In the genomic region with DNA sequence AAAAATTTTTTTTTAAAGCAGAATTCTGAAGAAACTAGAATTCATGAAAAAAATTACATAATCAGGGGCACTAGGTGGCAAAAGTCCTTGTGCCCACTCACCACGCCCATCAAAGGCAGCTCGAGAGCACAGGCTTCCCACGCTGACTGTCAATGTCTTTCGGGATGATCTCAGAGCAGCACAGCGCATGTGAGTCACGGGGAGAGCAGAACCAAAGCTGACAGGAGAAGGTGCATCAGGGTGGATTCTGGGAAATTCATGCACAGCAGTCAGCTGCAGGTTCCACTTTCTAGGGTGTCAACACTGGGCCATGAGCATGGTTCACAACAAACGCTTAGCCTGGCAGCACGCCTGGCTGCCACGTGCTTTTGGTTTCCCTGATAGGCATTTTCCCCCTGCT, we compare ENCODE assay signal across 15 mouse cellular contexts.
DNase-seq lines count a peak whose midpoint lies in the region; ATAC-seq and TF ChIP-seq lines count a peak whose summit lies in the region.
"Had no signal": no experiment of that assay in that cellular context is flagged by ENCODE, and none has a peak within 500 bp of the region (broad histone marks: within the 10 kb centered on the region; RNA-seq: fewer than 3 reads in every experiment).

No protein-coding gene starts in this region.

- H3K9ac ChIP-seq in heart, postnatal 0 days (replicated peaks; ENCODE audit: low read depth, low read length), result no peak overlapping the region
- H3K9ac ChIP-seq: neural tube, embryonic 12.5 days had no signal

- H3K4me2 ChIP-seq in heart, postnatal 0 days (ENCODE audit: low read depth, low read length), result no peak overlapping the region
- H3K4me2 ChIP-seq: neural tube, embryonic 12.5 days had no signal

- WGBS in heart, postnatal 0 days, result 63% methylated on average over 9 of the region's 9 CpGs
- 83% methylated on average over 9 of the region's 9 CpGs for WGBS in cerebellum, adult 2 months

- H3K27me3 ChIP-seq in heart, postnatal 0 days (ENCODE audit: control insufficient read depth, insufficient read depth, low read length), result no peaks in the 10 kb centered on the region
- H3K27me3 ChIP-seq in cerebellum, adult 2 months (ENCODE audit: control insufficient read depth, insufficient read depth, low read length), result no peaks in the 10 kb centered on the region
- H3K27me3 ChIP-seq: neural tube, embryonic 12.5 days had no signal

- no peak overlapping the region for H3K4me3 ChIP-seq in heart, postnatal 0 days (ENCODE audit: low read depth, low read length)
- H3K4me3 ChIP-seq in cortical plate, adult 2 months (ENCODE audit: insufficient read depth, low read length), result no peak overlapping the region
- no peak overlapping the region for H3K4me3 ChIP-seq in cerebellum, adult 2 months (replicated peaks; ENCODE audit: insufficient read depth, low read depth, low read length)
- H3K4me3 ChIP-seq: heart, adult 2 months; neural tube, embryonic 12.5 days had no signal

- H3K27ac ChIP-seq in heart, postnatal 0 days (ENCODE audit: low read depth), result no peak overlapping the region
- H3K27ac ChIP-seq in cortical plate, adult 2 months (ENCODE audit: insufficient read depth, low read length), result 0 out of 2 replicates have a peak overlapping the region, but pooled peaks have one; percentile 11
- no peak overlapping the region for H3K27ac ChIP-seq in cerebellum, adult 2 months (ENCODE audit: insufficient read depth, low read length)
- H3K27ac ChIP-seq: heart, adult 2 months; macrophage; neural tube, embryonic 12.5 days had no signal

- intact Hi-C loops in heart, postnatal 10 days (cut with DNase I), result no loop called here
- intact Hi-C loops in left cerebral cortex, postnatal 14 days (cut with DNase I), result no loop called here

- no peaks in the 10 kb centered on the region for H3K36me3 ChIP-seq in heart, postnatal 0 days (replicated peaks; ENCODE audit: control insufficient read depth, insufficient read depth, low read length)
- H3K36me3 ChIP-seq: neural tube, embryonic 12.5 days had no signal

- peak; percentile 36 for DNase-seq in heart, postnatal 0 days (ENCODE audit: low spot score)
- DNase-seq in heart, postnatal 10 days, result no peak
- DNase-seq in adrenal gland, postnatal 14 days, result peak; percentile 53
- peak; percentile 58 to 66 for DNase-seq in left cerebral cortex, postnatal 14 days (ENCODE audit: low spot score in 2 of 2)
- DNase-seq in retina, embryonic 14.5 days (ENCODE audit: low spot score), result no peak
- no peak for DNase-seq in cerebellum, adult 2 months
- DNase-seq: cerebellum, adult 9-11 months; heart, adult 2 months; kidney, postnatal 14 days; lung, adult 18-20 months; retina, postnatal 1 day had no signal

- no peaks in the 10 kb centered on the region for H3K9me3 ChIP-seq in heart, postnatal 0 days (replicated peaks; ENCODE audit: control insufficient read depth, low read length)
- H3K9me3 ChIP-seq: neural tube, embryonic 12.5 days had no signal

- TF ChIP-seq EP300 in heart, postnatal 0 days (IDR thresholded peaks at IDR 0.05; ENCODE audit: low read depth), result no peak

- TF ChIP-seq CTCF in heart, postnatal 0 days (IDR thresholded peaks at IDR 0.05; ENCODE audit: low read depth), result no peak
- TF ChIP-seq CTCF in cortical plate, adult 2 months (IDR thresholded peaks at IDR 0.05; ENCODE audit: extremely low read depth, insufficient read depth, low read length), result no peak
- no peak for TF ChIP-seq CTCF in cerebellum, adult 2 months (IDR thresholded peaks at IDR 0.05; ENCODE audit: borderline replicate concordance, insufficient read depth, low read depth, low read length)

- H3K4me1 ChIP-seq in heart, postnatal 0 days (ENCODE audit: control insufficient read depth, insufficient read depth), result peaks cover 9% of the 10 kb centered on the region; the same call in 1 of the 2 replicates
- peaks cover 3% of the 10 kb centered on the region; the same call in 1 of the 2 replicates for H3K4me1 ChIP-seq in cortical plate, adult 2 months (ENCODE audit: control insufficient read depth, insufficient read depth, low read length)
- H3K4me1 ChIP-seq in cerebellum, adult 2 months (ENCODE audit: control insufficient read depth, insufficient read depth, low read length), result peaks cover under 1% of the 10 kb centered on the region
- H3K4me1 ChIP-seq: neural tube, embryonic 12.5 days had no signal

- peak; percentile 41; the same call in 1 of the 2 replicates for TF ChIP-seq POLR2A in cortical plate, adult 2 months (IDR thresholded peaks at IDR 0.05; ENCODE audit: extremely low read depth, insufficient read depth, low read length)
- no peak for TF ChIP-seq POLR2A in cerebellum, adult 2 months (IDR thresholded peaks at IDR 0.05; ENCODE audit: borderline replicate concordance, insufficient read depth, low read length)

- no peak for ATAC-seq in heart, postnatal 0 days (ENCODE audit: insufficient read depth, low read depth)
- ATAC-seq: midbrain, embryonic 16.5 days had no signal

Comparison
In these comparisons a context has a peak if more than half of its experiments do, and no peak if none do; other contexts are left out.
1. DNase-seq: peak in heart, postnatal 0 days (single experiment), adrenal gland, postnatal 14 days (single experiment) and left cerebral cortex, postnatal 14 days (2 of 2); none in heart, postnatal 10 days (0 of 2), retina, embryonic 14.5 days (single experiment) and cerebellum, adult 2 months (0 of 2).